Mouse (Mus musculus) G1E (cell line): ENCODE results near the gene Cyfip2. TPM values are rescaled to one million over a fixed set of nuclear protein-coding genes. Genes with fewer than 3 reads are reported as not detected.

Experiments used
- ATAC-seq: 2 replicates; pipeline ENCODE4 v1.8.0; 2016; ENCODE audit warnings: mild to moderate bottlenecking; ENCODE audit not compliant: insufficient number of reproducible peaks, poor library complexity, low FRiP score, severe bottlenecking; ENCODE audit errors: extremely low read depth
- DNase-seq: peaks from one replicate; pipeline ENCODE4 v3.0.0; 2012; ENCODE audit warnings: low spot score
- H3K27me3 ChIP-seq: 2 replicates; pipeline ENCODE4 v1.6.1; 2012; ENCODE audit warnings: mild to moderate bottlenecking, low read length, inconsistent platforms; ENCODE audit not compliant: insufficient read depth
- H3K36me3 ChIP-seq: replicated peaks from 2 replicates; pipeline ENCODE3; 2012; ENCODE audit warnings: mild to moderate bottlenecking, inconsistent platforms
- H3K4me1 ChIP-seq: 2 replicates; pipeline ENCODE4 v1.6.1; 2012; ENCODE audit warnings: low read depth, low read length, inconsistent platforms, mixed read lengths; ENCODE audit not compliant: insufficient read depth
- H3K4me3 ChIP-seq: 2 replicates; pipeline ENCODE4 v1.5.1; 2012; ENCODE audit warnings: low read depth, mild to moderate bottlenecking, inconsistent platforms, low read length, moderate library complexity, mixed read lengths
- H3K9me3 ChIP-seq: replicated peaks from 2 replicates; pipeline ENCODE4 v1.6.1; 2012; ENCODE audit warnings: inconsistent platforms
- CTCF ChIP-seq: IDR thresholded peaks from 2 replicates; pipeline ENCODE4 v1.5.1; 2012; ENCODE audit warnings: low read depth, low read length, inconsistent platforms, mixed read lengths
- GATA1 ChIP-seq: IDR thresholded peaks from 2 replicates; pipeline ENCODE4 v1.6.1; 2012; ENCODE audit warnings: borderline replicate concordance, low read length, inconsistent platforms, mixed read lengths
- GATA2 ChIP-seq: IDR thresholded peaks from 2 replicates; pipeline ENCODE4 v1.6.1; 2012; ENCODE audit warnings: low read depth, low read length, inconsistent platforms, borderline replicate concordance
- POLR2AphosphoS5 ChIP-seq: IDR thresholded peaks from 2 replicates; pipeline ENCODE4 v1.6.1; 2012; ENCODE audit warnings: low read depth, low read length, inconsistent platforms; ENCODE audit not compliant: insufficient replicate concordance
- TAL1 ChIP-seq: conservative IDR thresholded peaks from 2 replicates; pipeline ENCODE4 v1.6.1; 2012; ENCODE audit warnings: low read depth, low read length, inconsistent platforms, mixed read lengths
- polyA plus RNA-seq: library from polyadenylated mRNA; stranded (reverse); fragments of >175 nt; gene quantifications from 2 replicates; pipeline ENCODE4 v1.2.3, GENCODE M21; 2012
- total RNA-seq, 2 experiments: library from RNA; stranded (forward) in 1 of 2; stranded (reverse) in 1 of 2; fragments of 200-1000 nt in 1 of 2; fragments of >200 nt in 1 of 2; fragmentation: Nextera tagmentation in 1 of 2; gene quantifications; 2 replicates each; pipeline ENCODE4 v1.2.3; 2014 to 2017

Gene Cyfip2
- total and polyA plus RNA-seq, 3 experiments = 1.3 to 2.9 (median 2.4) TPM

GRCm38 (mm10) chr11:46343886-46344546, 31.4 kb upstream of the Cyfip2 start:
- H3K4me3 ChIP-seq = no peak overlapping the region
- no peaks in the 10 kb centered on the region for H3K9me3 ChIP-seq
- DNase-seq (no peak), ATAC-seq (no peak)
- no peaks in the 10 kb centered on the region for H3K4me1 ChIP-seq
- no peak for TF ChIP-seq POLR2AphosphoS5
- no peak for TF ChIP-seq GATA1
- TF ChIP-seq GATA2 = no peak
- no peak for TF ChIP-seq CTCF
- no peak for TF ChIP-seq TAL1
- H3K36me3 ChIP-seq = no peaks in the 10 kb centered on the region
- H3K27me3 ChIP-seq = peaks cover 5% of the 10 kb centered on the region

GRCm38 (mm10) chr11:46341960-46342359, 29.3 kb upstream of the Cyfip2 start:
- TF ChIP-seq GATA2 (no peak), POLR2AphosphoS5 (no peak), TAL1 (no peak), GATA1 (no peak), CTCF (no peak)
- no peak for ATAC-seq

GRCm38 (mm10) chr11:46336020-46336419, 23.4 kb upstream of the Cyfip2 start:
- H3K27me3 ChIP-seq = peaks cover 6% of the 10 kb centered on the region
- no peak for TF ChIP-seq GATA1
- TF ChIP-seq GATA2 = no peak
- no peak for TF ChIP-seq POLR2AphosphoS5
- no peak for TF ChIP-seq TAL1
- no peak for TF ChIP-seq CTCF
- no peak overlapping the region for H3K4me3 ChIP-seq
- no peaks in the 10 kb centered on the region for H3K36me3 ChIP-seq
- ATAC-seq (no peak), DNase-seq (no peak)
- H3K9me3 ChIP-seq = no peaks in the 10 kb centered on the region
- no peaks in the 10 kb centered on the region for H3K4me1 ChIP-seq

More at GRCm38 (mm10) chr11:46341960-46342359, 29.3 kb upstream of the Cyfip2 start:
- H3K4me3 ChIP-seq = no peak overlapping the region
- peaks cover 3% of the 10 kb centered on the region; the same call in 1 of the 2 replicates for H3K27me3 ChIP-seq
- H3K9me3 ChIP-seq = no peaks in the 10 kb centered on the region
- no peaks in the 10 kb centered on the region for H3K36me3 ChIP-seq
- DNase-seq = no peak
- no peaks in the 10 kb centered on the region for H3K4me1 ChIP-seq

DNA sequence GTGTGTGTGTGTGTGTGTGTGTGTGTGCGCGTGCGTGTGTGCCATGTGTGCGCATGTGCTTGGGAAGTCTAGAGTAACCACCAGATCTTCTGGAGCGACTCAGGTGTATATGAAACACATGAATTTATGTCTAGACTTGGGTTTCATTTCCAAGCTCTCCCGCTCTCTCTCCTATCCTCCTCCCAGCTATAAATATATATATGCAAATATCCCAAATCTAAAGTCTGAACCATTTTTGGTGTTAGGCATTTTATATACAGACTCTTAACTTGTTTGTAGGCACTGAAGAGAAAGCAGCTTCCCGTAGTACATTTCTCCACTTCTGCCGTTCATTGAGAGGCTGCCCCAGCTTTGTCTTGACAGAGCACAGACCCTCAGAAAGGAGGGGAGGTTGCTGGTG, 19.6 kb upstream of the Cyfip2 start:
- Histone ChIP-seq H3K9me3 (no peaks in the 10 kb centered on the region), H3K27me3 (peaks cover 9% of the 10 kb centered on the region), H3K4me3 (no peak overlapping the region), H3K4me1 (no peaks in the 10 kb centered on the region), H3K36me3 (no peaks in the 10 kb centered on the region)
- TF ChIP-seq CTCF (no peak), GATA2 (no peak), POLR2AphosphoS5 (no peak), TAL1 (no peak), GATA1 (no peak)
- DNase-seq = no peak
- no peak for ATAC-seq

DNA sequence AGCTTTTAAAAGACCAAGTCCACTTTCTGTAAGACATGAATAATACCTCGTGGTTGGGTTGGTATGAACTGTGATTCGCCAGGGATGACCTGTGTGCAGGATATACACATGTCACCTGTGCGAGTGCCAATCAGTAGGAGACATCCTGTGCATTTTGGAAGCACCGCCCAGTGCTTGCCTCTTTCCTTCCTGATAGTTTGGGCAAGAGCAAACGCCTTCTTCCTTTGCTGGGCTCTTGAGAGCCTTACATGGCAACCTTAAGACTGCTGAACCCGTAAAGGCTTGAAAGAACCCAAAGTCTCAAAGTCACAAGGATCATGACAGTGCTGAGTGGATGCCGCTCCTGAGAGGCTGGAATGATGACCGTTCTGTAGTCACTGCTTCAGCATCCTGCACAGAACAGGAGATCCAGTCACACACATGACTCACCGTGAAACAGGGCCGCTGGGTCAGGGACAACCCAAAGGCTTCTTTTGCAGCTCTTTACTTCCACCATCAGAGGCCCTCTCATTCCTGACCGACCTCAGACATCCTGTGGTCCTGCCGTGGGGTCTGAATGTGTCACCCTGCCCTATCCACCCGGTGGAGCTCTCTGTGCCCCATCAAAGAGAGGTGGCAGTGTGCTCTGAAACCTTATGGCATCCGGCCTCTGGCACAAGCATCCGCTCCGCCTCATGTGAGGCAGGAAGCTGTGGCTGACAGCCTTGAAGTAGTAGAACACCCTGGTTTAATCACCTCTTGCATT, 13.8 kb upstream of the Cyfip2 start:
- ATAC-seq (no peak), DNase-seq (no peak)
- Histone ChIP-seq H3K27me3 (peaks cover 9% of the 10 kb centered on the region; the same call in 1 of the 2 replicates), H3K9me3 (no peaks in the 10 kb centered on the region), H3K4me1 (no peaks in the 10 kb centered on the region), H3K4me3 (no peak overlapping the region), H3K36me3 (no peaks in the 10 kb centered on the region)
- no peak for TF ChIP-seq POLR2AphosphoS5
- TF ChIP-seq GATA2 = no peak
- TF ChIP-seq CTCF = no peak
- no peak for TF ChIP-seq GATA1
- TF ChIP-seq TAL1 = no peak

DNA sequence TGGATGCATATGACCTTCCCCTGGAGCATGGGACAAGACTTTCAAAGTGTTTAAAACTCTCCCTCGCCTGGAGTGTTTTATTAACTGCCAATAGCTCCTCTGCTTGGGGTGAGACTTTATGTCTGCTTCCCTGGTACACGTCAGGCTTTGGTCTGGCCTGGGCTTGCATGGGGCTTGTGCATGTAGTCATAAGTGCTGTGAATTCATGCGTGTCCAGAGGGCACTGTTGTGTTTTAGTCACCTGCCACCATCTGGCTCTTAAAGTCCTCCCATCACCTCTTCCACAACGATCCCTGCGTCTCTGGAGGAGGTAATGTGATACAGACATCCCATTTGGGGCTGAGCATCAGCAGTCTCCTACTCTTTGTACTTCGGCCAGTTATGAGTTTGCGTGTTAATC, 8.9 kb upstream of the Cyfip2 start:
- DNase-seq (no peak), ATAC-seq (no peak)
- Histone ChIP-seq H3K9me3 (no peaks in the 10 kb centered on the region), H3K4me1 (no peaks in the 10 kb centered on the region), H3K36me3 (no peaks in the 10 kb centered on the region), H3K27me3 (peaks cover 12% of the 10 kb centered on the region), H3K4me3 (no peak overlapping the region)
- no peak for TF ChIP-seq POLR2AphosphoS5
- no peak for TF ChIP-seq GATA2
- TF ChIP-seq CTCF = no peak
- no peak for TF ChIP-seq GATA1
- TF ChIP-seq TAL1 = no peak
